Mouse (Mus musculus): ENCODE measurements around the gene Ifne.
A peak's percentile ranks its signal among the peaks of the same experiment; 100 is the strongest.

DNA sequence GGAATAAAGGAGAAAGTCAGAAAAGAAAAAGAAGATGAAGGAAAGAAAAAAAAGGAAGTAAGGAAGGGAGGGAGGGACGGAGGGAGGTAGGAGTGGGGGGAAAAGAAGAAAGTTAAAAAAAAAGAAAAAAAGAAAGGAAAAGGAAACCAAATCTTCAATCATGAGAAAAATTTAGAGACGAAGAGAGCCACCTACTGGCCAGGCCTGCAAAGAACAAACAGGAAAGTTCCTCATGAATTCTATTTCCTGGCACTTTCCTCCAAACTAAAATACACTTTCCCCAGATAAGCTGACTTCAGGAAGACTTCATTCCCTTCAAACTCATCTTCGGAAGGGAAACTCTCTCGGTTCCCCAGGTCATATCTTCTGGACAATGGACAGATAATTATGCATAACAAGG lies 49.5 kb downstream of the Ifne start:
- 0 out of 2 replicates have a peak, but pooled peaks have one; percentile 31 for TF ChIP-seq CTCF (IDR thresholded peaks at IDR 0.05; ENCODE audit: low read depth, low read length)
- TF ChIP-seq POLR2A (IDR thresholded peaks at IDR 0.05; ENCODE audit: extremely low read depth, insufficient read depth, low read length) = no peak
